Mouse (Mus musculus): ENCODE measurements around the gene Cdr2. TPM values are rescaled to one million over a fixed set of nuclear protein-coding genes. Genes with fewer than 3 reads are reported as not detected.
"Not testable (repeated sequence)": the region's sequence is repeated elsewhere in the genome, so short reads cannot be mapped to it uniquely, and the experiment has no call there.

Gene Cdr2
- total RNA-seq (2021), result 1 to 10 TPM; 2.3 to 3.9 TPM
- long read RNA-seq, experiment 1, transcript Cdr2-201 (5 exons, 2,525 nt), result major isoform, 5 of 7 reads
- long read RNA-seq, experiment 1, partial matches to known transcripts, result 0 of 7 reads
- long read RNA-seq, experiment 1, other reads (novel, unspliced or antisense), result 2 of 7 reads
- long read RNA-seq, experiment 2, partial matches to known transcripts, result 0 of 1 reads
- long read RNA-seq, experiment 2, other reads (novel, unspliced or antisense), result 0 of 1 reads

GRCm38 (mm10) chr7:120982200-120982841, at the start of gene Cdr2, which contains the start of gene Mfsd13b:
Gene Cdr2, minus strand, starts transcription at chr7:120982312.
Gene Mfsd13b, plus strand, starts transcription at chr7:120982509.
- peak; percentile 97 for DNase-seq (ENCODE audit: low spot score)

- DNase-seq (ENCODE audit: low spot score), result not testable (repeated sequence)
Measured at GRCm38 (mm10) chr7:121029947-121030346, 47.8 kb upstream of the Cdr2 start.

- no peak for DNase-seq (ENCODE audit: low spot score)
Measured at GRCm38 (mm10) chr7:121026300-121026699, 44.2 kb upstream of the Cdr2 start.

GRCm38 (mm10) chr7:121025221-121026008, 43.3 kb upstream of the Cdr2 start:
- no peak for DNase-seq (ENCODE audit: low spot score)

GRCm38 (mm10) chr7:121020277-121020676, 38.2 kb upstream of the Cdr2 start:
- DNase-seq (ENCODE audit: low spot score), result no peak

GRCm38 (mm10) chr7:121018778-121019177, 36.7 kb upstream of the Cdr2 start:
- DNase-seq (ENCODE audit: low spot score), result no peak

GRCm38 (mm10) chr7:121014486-121014885, 32.4 kb upstream of the Cdr2 start:
- DNase-seq (ENCODE audit: low spot score), result no peak

GRCm38 (mm10) chr7:121011794-121012689, 29.9 kb upstream of the Cdr2 start:
- DNase-seq (ENCODE audit: low spot score), result no peak

- DNase-seq (ENCODE audit: low spot score), result no peak
Measured at GRCm38 (mm10) chr7:121003793-121004418, 21.8 kb upstream of the Cdr2 start.

- DNase-seq (ENCODE audit: low spot score), result no peak
Measured at GRCm38 (mm10) chr7:121002407-121002928, 20.4 kb upstream of the Cdr2 start.

- DNase-seq (ENCODE audit: low spot score), result no peak
Measured at GRCm38 (mm10) chr7:121001879-121002278, 19.8 kb upstream of the Cdr2 start.

GRCm38 (mm10) chr7:121000065-121000822, 18.1 kb upstream of the Cdr2 start:
- DNase-seq (ENCODE audit: low spot score), result no peak

- DNase-seq (ENCODE audit: low spot score), result no peak
Measured at GRCm38 (mm10) chr7:120999021-120999530, 17.0 kb upstream of the Cdr2 start.

GRCm38 (mm10) chr7:120991191-120991590, 9.1 kb upstream of the Cdr2 start:
- no peak for DNase-seq (ENCODE audit: low spot score)

GRCm38 (mm10) chr7:120982968-120983367, 856 bp upstream of the Cdr2 start:
- DNase-seq (ENCODE audit: low spot score), result no peak

- peak; percentile 8 for DNase-seq (ENCODE audit: low spot score)
Measured at GRCm38 (mm10) chr7:120980931-120981924, 884 bp downstream of the Cdr2 start.

GRCm38 (mm10) chr7:120980041-120980440, 2.1 kb downstream of the Cdr2 start:
- DNase-seq (ENCODE audit: low spot score), result no peak

- DNase-seq (ENCODE audit: low spot score), result peak; percentile 15
Measured at GRCm38 (mm10) chr7:120977063-120977462, 5.0 kb downstream of the Cdr2 start.

All from gastrocnemius, adult 18-20 months (tissue).